Mouse (Mus musculus): ENCODE data around the gene Pim1.

DNA sequence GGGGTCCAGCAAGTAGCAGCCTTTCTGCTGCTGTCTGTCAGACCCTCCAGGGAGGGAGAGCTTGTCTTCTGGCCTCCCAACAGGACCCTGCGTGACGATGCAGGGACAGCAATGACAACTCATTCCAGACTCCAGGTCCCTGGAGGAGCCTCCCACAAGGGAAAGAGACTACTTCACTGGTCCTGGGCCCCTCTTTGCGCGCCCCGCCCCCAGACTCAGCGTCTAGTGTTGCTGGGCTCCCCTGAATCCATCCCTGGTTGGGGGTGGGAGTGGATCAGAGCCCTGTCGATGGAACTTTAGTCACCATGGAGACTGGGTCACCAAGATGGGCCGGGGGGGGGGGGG is 4.2 kb downstream of the Pim1 start:
- TF ChIP-seq CTCF (IDR thresholded peaks at IDR 0.05; ENCODE audit: borderline replicate concordance, insufficient read depth, low read depth, low read length) (no peak), POLR2A (IDR thresholded peaks at IDR 0.05; ENCODE audit: borderline replicate concordance, insufficient read depth, low read length) (no peak)

Measured in cerebellum, adult 2 months (tissue).